Mouse (Mus musculus) CD8-positive naive resting alpha-beta T cell, adult 2 months (primary cell): ENCODE data around the gene Plekha8.

Experiments used
- DNase-seq, 2 experiments: peaks; one replicate each; pipeline ENCODE4 v3.0.0; 2022; ENCODE audit warnings: low read depth in 2 of 2, low spot score in 2 of 2

The Plekha8 gene

GRCm38 (mm10) chr6:54693286-54693685, 98.4 kb downstream of the Plekha8 start:
- DNase-seq = no peak
